ENCODE assay signal across 8 mouse cellular contexts in the genomic region with DNA sequence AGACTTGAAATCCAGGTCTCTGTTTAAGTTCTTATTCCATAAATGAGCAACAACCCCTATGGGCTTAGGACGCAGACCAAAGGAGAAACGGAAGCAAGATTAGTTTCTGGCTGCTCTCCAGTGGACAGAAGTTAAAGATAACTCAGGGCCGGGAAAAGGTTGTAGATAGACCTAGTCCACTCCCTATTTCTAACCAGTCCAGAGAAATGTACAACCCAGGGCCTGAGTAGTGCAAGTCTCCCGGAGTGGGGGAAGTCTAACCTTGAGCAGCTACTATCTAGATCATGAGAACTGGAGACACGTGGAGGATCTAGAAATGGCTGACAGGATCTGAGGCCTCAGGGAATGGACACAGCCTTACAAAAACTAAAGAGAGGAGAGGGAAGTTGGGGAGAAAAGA. TPM values are rescaled to one million over a fixed set of nuclear protein-coding genes. Genes with fewer than 3 reads are reported as not detected.
A peak's percentile ranks its signal among the peaks of the same experiment; 100 is the strongest.
DNase-seq lines count a peak whose midpoint lies in the region; TF ChIP-seq lines count a peak whose summit lies in the region.

No protein-coding gene starts in this region.

- no peaks in the 10 kb centered on the region for H3K9me3 ChIP-seq in heart, embryonic 10.5 days

- peak overlapping the region; percentile 40 for H3ac ChIP-seq in myocyte (ENCODE audit: control insufficient read depth, insufficient read length)

- peak overlapping the region; percentile 78 for H3K4me3 ChIP-seq in bone marrow macrophage, adult 2 months (ENCODE audit: insufficient read depth, low read length)
- H3K4me3 ChIP-seq in heart, embryonic 10.5 days: peak overlapping the region; percentile 88
- H3K4me3 ChIP-seq in myocyte: peak overlapping the region; percentile 83

- no peak for TF ChIP-seq POLR2A in bone marrow macrophage, adult 2 months (IDR thresholded peaks at IDR 0.05; ENCODE audit: borderline replicate concordance, low read depth, low read length)
- TF ChIP-seq POLR2A in myocyte (IDR thresholded peaks at IDR 0.05; ENCODE audit: insufficient read length, low read depth): no peak

- H3K27ac ChIP-seq in bone marrow macrophage, adult 2 months (ENCODE audit: insufficient read depth, low read depth, low read length): peak overlapping the region; percentile 83
- peak overlapping the region; percentile 95 for H3K27ac ChIP-seq in heart, embryonic 10.5 days

- no peaks in the 10 kb centered on the region for H3K27me3 ChIP-seq in heart, embryonic 10.5 days (ENCODE audit: insufficient read depth, poor library complexity, severe bottlenecking)
- H3K27me3 ChIP-seq in myocyte (ENCODE audit: control insufficient read depth, insufficient read depth, insufficient read length): no peaks in the 10 kb centered on the region

- H3K79me2 ChIP-seq in myocyte (ENCODE audit: control insufficient read depth, insufficient read depth): peaks cover 43% of the 10 kb centered on the region

- intact Hi-C loops in gastrocnemius, postnatal 14 days (cut with DNase I; ENCODE audit: low total_unique reads): no loop called here

- 6% methylated on average over 5 of the region's 5 CpGs for WGBS in heart, embryonic 10.5 days

- no peak for TF ChIP-seq CTCF in bone marrow macrophage, adult 2 months (IDR thresholded peaks at IDR 0.05; ENCODE audit: low read depth, low read length)

- H3K4me2 ChIP-seq in myocyte (ENCODE audit: low read depth): peak overlapping the region; percentile 93

- H3K36me3 ChIP-seq in heart, embryonic 10.5 days: peaks cover 23% of the 10 kb centered on the region
- peaks cover 3% of the 10 kb centered on the region for H3K36me3 ChIP-seq in myocyte (ENCODE audit: control insufficient read depth, insufficient read depth)

- peaks cover 45% of the 10 kb centered on the region for H3K4me1 ChIP-seq in bone marrow macrophage, adult 2 months (ENCODE audit: control insufficient read depth, insufficient read depth, low read length)
- H3K4me1 ChIP-seq in heart, embryonic 10.5 days: peaks cover 23% of the 10 kb centered on the region; the same call in 1 of the 2 replicates

- peak; percentile 33 to 37 for DNase-seq in frontal cortex, postnatal 36 days (ENCODE audit: low spot score in 2 of 2)
- no peak for DNase-seq in frontal cortex, postnatal 25 days (ENCODE audit: low spot score in 2 of 2)
- peak; percentile 84 for DNase-seq in heart, embryonic 10.5 days (ENCODE audit: low spot score)
- peak; percentile 51 for DNase-seq in kidney, postnatal 10 days
- DNase-seq in thymus, postnatal 10 days (ENCODE audit: low spot score in 2 of 2): no peak
- no peak for DNase-seq in gastrocnemius, postnatal 14 days

TF ChIP-seq in myocyte, 11 proteins besides CTCF, POLR2A, EP300 and RAD21:
- TF ChIP-seq USF1 (IDR thresholded peaks at IDR 0.05; ENCODE audit: low read depth) (peak; percentile 26), TCF12 (IDR thresholded peaks at IDR 0.05; ENCODE audit: insufficient read depth, poor library complexity, severe bottlenecking) (no peak)
TF ChIP-seq in myocyte: peak in this region for 1.

RNA-seq across cellular contexts. Expression of a gene that starts 1.0 kb away (rescaled TPM):
- 539 and 589 TPM in 2 replicates for polyA plus RNA-seq in bone marrow macrophage, adult 2 months (2012; ENCODE audit: insufficient read depth, insufficient read length, missing spikeins)
- 980 and 1,090 TPM in 2 replicates for polyA plus RNA-seq in heart, embryonic 10.5 days (2016; fragmentation: Nextera tagmentation; extraction: Ambion mirVana)
- polyA plus RNA-seq in myocyte (2012; fragmentation: generic; extraction: Trizol): 477 TPM
- total RNA-seq in gastrocnemius, postnatal 14 days (2021): 10 to 100 TPM; 80.8 to 83.4 TPM

RNA-seq across cellular contexts. Expression of a gene that starts 2.9 kb away (rescaled TPM):
- polyA plus RNA-seq in bone marrow macrophage, adult 2 months (2012; ENCODE audit: insufficient read depth, insufficient read length, missing spikeins): 140 and 155 TPM in 2 replicates
- polyA plus RNA-seq in heart, embryonic 10.5 days (2016; fragmentation: Nextera tagmentation; extraction: Ambion mirVana): 143 and 194 TPM in 2 replicates
- polyA plus RNA-seq in myocyte (2012; fragmentation: generic; extraction: Trizol): 95.1 TPM
- total RNA-seq in gastrocnemius, postnatal 14 days (2021): 10 to 100 TPM; 51.0 to 60.3 TPM

RNA-seq across cellular contexts. Expression of a gene that starts 22.2 kb away (rescaled TPM):
- polyA plus RNA-seq in bone marrow macrophage, adult 2 months (2012; ENCODE audit: insufficient read depth, insufficient read length, missing spikeins): 12.8 and 13.8 TPM in 2 replicates
- polyA plus RNA-seq in heart, embryonic 10.5 days (2016; fragmentation: Nextera tagmentation; extraction: Ambion mirVana): 9.6 and 10.1 TPM in 2 replicates
- polyA plus RNA-seq in myocyte (2012; fragmentation: generic; extraction: Trizol): 71.5 TPM
- 1 to 10 TPM; 2.2 to 2.4 TPM for total RNA-seq in gastrocnemius, postnatal 14 days (2021)

RNA-seq across cellular contexts. Expression of a gene that starts 31.4 kb away (rescaled TPM):
- polyA plus RNA-seq in bone marrow macrophage, adult 2 months (2012; ENCODE audit: insufficient read depth, insufficient read length, missing spikeins): 81.4 and 91.0 TPM in 2 replicates
- polyA plus RNA-seq in heart, embryonic 10.5 days (2016; fragmentation: Nextera tagmentation; extraction: Ambion mirVana): 0.11 and 0.35 TPM in 2 replicates
- not detected for polyA plus RNA-seq in myocyte (2012; fragmentation: generic; extraction: Trizol)
- 1 to 10 TPM in 1 of 2 experiments, under 1 TPM in 1; 0.91 to 1.6 TPM for total RNA-seq in gastrocnemius, postnatal 14 days (2021)

Comparison
In these comparisons a context has a peak if more than half of its experiments do, and no peak if none do; other contexts are left out.
1. DNase-seq: peak in frontal cortex, postnatal 36 days (2 of 2), heart, embryonic 10.5 days (single experiment) and kidney, postnatal 10 days (single experiment); none in frontal cortex, postnatal 25 days (0 of 2), thymus, postnatal 10 days (0 of 2) and gastrocnemius, postnatal 14 days (single experiment).
2. Peak in every context shown above with its lines, with median percentiles within 50 percentile points of each other: H3K4me3 ChIP-seq.